21 mouse cellular contexts compared by ENCODE assay signal in the genomic region with DNA sequence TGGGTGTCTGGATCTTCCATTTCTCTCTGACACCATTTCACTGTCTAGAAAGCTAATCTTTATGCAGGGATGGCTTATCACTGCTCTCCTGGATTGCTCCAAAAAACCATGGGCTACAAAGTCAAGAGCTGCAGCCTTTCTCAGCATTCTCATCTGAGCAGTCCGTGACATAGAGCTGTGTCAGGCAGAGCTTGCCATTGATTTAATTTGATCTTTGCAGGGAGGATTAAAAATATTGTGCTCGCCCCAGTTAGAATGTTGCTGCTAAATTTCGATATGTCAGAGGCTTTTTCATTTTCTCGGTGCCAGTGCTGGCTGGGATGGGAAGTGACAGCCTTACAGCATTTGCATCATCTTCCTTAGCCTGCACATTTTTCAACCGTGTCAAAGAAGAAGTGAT.
DNase-seq lines count a peak whose midpoint lies in the region; ATAC-seq lines count a peak whose summit lies in the region.
"Had no signal": no experiment of that assay in that cellular context is flagged by ENCODE, and none has a peak within 500 bp of the region (broad histone marks: within the 10 kb centered on the region; RNA-seq: fewer than 3 reads in every experiment).

No protein-coding gene starts in this region.

- DNase-seq in frontal cortex, adult 2 months (ENCODE audit: extremely low spot score in 1 of 2, low spot score in 1 of 2), result peak; percentile 13 to 42
- DNase-seq in frontal cortex, postnatal 25 days (ENCODE audit: low spot score in 2 of 2), result no peak
- no peak for DNase-seq in layer of hippocampus, postnatal 25 days (ENCODE audit: extremely low spot score in 1 of 2, low spot score in 1 of 2)
- DNase-seq in lung, postnatal 14 days, result no peak
- DNase-seq: adrenal gland, postnatal 14 days; cerebellum, adult 2 months; heart, adult 18-20 months; kidney, adult 2 months; kidney, postnatal 14 days; thymus, adult 2 months had no signal

- 0 out of 2 replicates have a peak overlapping the region, but pooled peaks have one; percentile 45 for H3K27ac ChIP-seq in midbrain, embryonic 15.5 days
- no peak overlapping the region for H3K27ac ChIP-seq in midbrain, embryonic 13.5 days
- H3K27ac ChIP-seq in embryonic facial prominence, embryonic 15.5 days (replicated peaks), result peak overlapping the region; percentile 44; the same call in 1 of the 2 replicates
- H3K27ac ChIP-seq: forebrain, embryonic 13.5 days; heart, embryonic 13.5 days; liver, embryonic 14.5 days; lung, embryonic 15.5 days; macrophage; midbrain, embryonic 12.5 days; stomach, embryonic 15.5 days had no signal

- H3K4me1 ChIP-seq in midbrain, embryonic 15.5 days, result no peaks in the 10 kb centered on the region
- no peaks in the 10 kb centered on the region for H3K4me1 ChIP-seq in midbrain, embryonic 13.5 days (replicated peaks)
- H3K4me1 ChIP-seq in embryonic facial prominence, embryonic 15.5 days, result no peaks in the 10 kb centered on the region; the same call in 1 of the 2 replicates
- H3K4me1 ChIP-seq: forebrain, embryonic 13.5 days; heart, embryonic 13.5 days; lung, embryonic 15.5 days; midbrain, embryonic 12.5 days; stomach, embryonic 15.5 days had no signal

- H3K36me3 ChIP-seq in midbrain, embryonic 15.5 days (replicated peaks), result no peaks in the 10 kb centered on the region
- H3K36me3 ChIP-seq in midbrain, embryonic 13.5 days, result no peaks in the 10 kb centered on the region
- H3K36me3 ChIP-seq in embryonic facial prominence, embryonic 15.5 days, result no peaks in the 10 kb centered on the region
- H3K36me3 ChIP-seq: heart, embryonic 13.5 days; lung, embryonic 15.5 days; midbrain, embryonic 12.5 days; stomach, embryonic 15.5 days had no signal

- 36% methylated on average over 5 of the region's 5 CpGs for WGBS in midbrain, embryonic 15.5 days
- 57% methylated on average over 5 of the region's 5 CpGs for WGBS in midbrain, embryonic 13.5 days
- WGBS in embryonic facial prominence, embryonic 15.5 days, result 44% methylated on average over 5 of the region's 5 CpGs

- no peaks in the 10 kb centered on the region for H3K9me3 ChIP-seq in midbrain, embryonic 15.5 days
- H3K9me3 ChIP-seq in midbrain, embryonic 13.5 days, result no peaks in the 10 kb centered on the region
- H3K9me3 ChIP-seq in embryonic facial prominence, embryonic 15.5 days (replicated peaks), result no peaks in the 10 kb centered on the region
- H3K9me3 ChIP-seq: forebrain, embryonic 13.5 days; heart, embryonic 13.5 days; lung, embryonic 15.5 days; midbrain, embryonic 12.5 days; stomach, embryonic 15.5 days had no signal

- no peak overlapping the region for H3K4me2 ChIP-seq in midbrain, embryonic 15.5 days
- no peak overlapping the region for H3K4me2 ChIP-seq in midbrain, embryonic 13.5 days (replicated peaks)
- no peak overlapping the region for H3K4me2 ChIP-seq in embryonic facial prominence, embryonic 15.5 days (replicated peaks)
- H3K4me2 ChIP-seq: forebrain, embryonic 13.5 days; heart, embryonic 13.5 days; lung, embryonic 15.5 days; midbrain, embryonic 12.5 days; stomach, embryonic 15.5 days had no signal

- no peak overlapping the region for H3K4me3 ChIP-seq in midbrain, embryonic 15.5 days
- H3K4me3 ChIP-seq in midbrain, embryonic 13.5 days (replicated peaks), result no peak overlapping the region
- no peak overlapping the region for H3K4me3 ChIP-seq in embryonic facial prominence, embryonic 15.5 days (replicated peaks)
- H3K4me3 ChIP-seq: forebrain, embryonic 13.5 days; heart, embryonic 13.5 days; lung, embryonic 15.5 days; midbrain, embryonic 12.5 days; stomach, embryonic 15.5 days had no signal

- no peak overlapping the region for H3K9ac ChIP-seq in midbrain, embryonic 15.5 days
- H3K9ac ChIP-seq in midbrain, embryonic 13.5 days (replicated peaks), result no peak overlapping the region
- H3K9ac ChIP-seq in embryonic facial prominence, embryonic 15.5 days, result no peak overlapping the region
- H3K9ac ChIP-seq: forebrain, embryonic 13.5 days; heart, embryonic 13.5 days; liver, embryonic 14.5 days; lung, embryonic 15.5 days; midbrain, embryonic 12.5 days; stomach, embryonic 15.5 days had no signal

- peak; percentile 65 for ATAC-seq in midbrain, embryonic 15.5 days (replicated peaks)
- no peak for ATAC-seq in midbrain, embryonic 13.5 days
- ATAC-seq in embryonic facial prominence, embryonic 15.5 days (ENCODE audit: insufficient number of reproducible peaks, low FRiP score, low TSS enrichment, low read depth), result no peak
- ATAC-seq: forebrain, embryonic 13.5 days had no signal

- H3K27me3 ChIP-seq in midbrain, embryonic 15.5 days (replicated peaks), result no peaks in the 10 kb centered on the region
- H3K27me3 ChIP-seq in midbrain, embryonic 13.5 days, result no peaks in the 10 kb centered on the region
- H3K27me3 ChIP-seq in embryonic facial prominence, embryonic 15.5 days, result no peaks in the 10 kb centered on the region
- H3K27me3 ChIP-seq: CH12.LX; forebrain, embryonic 13.5 days; heart, embryonic 13.5 days; lung, embryonic 15.5 days; midbrain, embryonic 12.5 days; stomach, embryonic 15.5 days had no signal

Comparison
In these comparisons a context has a peak if more than half of its experiments do, and no peak if none do; other contexts are left out.
1. DNase-seq: peak in frontal cortex, adult 2 months (2 of 2); none in frontal cortex, postnatal 25 days (0 of 2), layer of hippocampus, postnatal 25 days (0 of 2) and lung, postnatal 14 days (single experiment).